Mouse (Mus musculus) telencephalon, adult 2 months (tissue): ENCODE measurements around the gene Mrpl12.
A peak's percentile ranks its signal among the peaks of the same experiment; 100 is the strongest.

Experiments
- DNase-seq: peaks from one replicate; pipeline ENCODE4 v3.0.0-alpha.2; 2011; ENCODE audit warnings: low read depth, low spot score

The Mrpl12 gene

GRCm38 (mm10) chr11:120472052-120472451 lies 12.4 kb upstream of the Mrpl12 start:
- no peak for DNase-seq

GRCm38 (mm10) chr11:120483448-120483934 lies 922 bp upstream of the Mrpl12 start:
- DNase-seq = no peak

GRCm38 (mm10) chr11:120485251-120485650 lies 838 bp downstream of the Mrpl12 start:
- DNase-seq = no peak

GRCm38 (mm10) chr11:120488516-120488915 lies 4.1 kb downstream of the Mrpl12 start:
- DNase-seq = no peak

GRCm38 (mm10) chr11:120489054-120489761 lies 4.8 kb downstream of the Mrpl12 start:
- peak; percentile 53 for DNase-seq

GRCm38 (mm10) chr11:120490291-120491046 lies 6.1 kb downstream of the Mrpl12 start:
- DNase-seq = no peak

- DNase-seq = peak; percentile 65
Observed at GRCm38 (mm10) chr11:120491317-120492023, 7.1 kb downstream of the Mrpl12 start, which contains the start of gene Slc25a10. TSS of gene Slc25a10 (plus strand) at chr11:120491840.

GRCm38 (mm10) chr11:120492024-120492877 lies 7.8 kb downstream of the Mrpl12 start:
- DNase-seq = peak; percentile 27

- DNase-seq = no peak
Observed at GRCm38 (mm10) chr11:120492878-120493203, 8.4 kb downstream of the Mrpl12 start.

GRCm38 (mm10) chr11:120493351-120493750 lies 8.9 kb downstream of the Mrpl12 start:
- no peak for DNase-seq

- no peak for DNase-seq
Observed at GRCm38 (mm10) chr11:120493911-120494310, 9.5 kb downstream of the Mrpl12 start.

GRCm38 (mm10) chr11:120497436-120497835 lies 13.0 kb downstream of the Mrpl12 start:
- DNase-seq = no peak

GRCm38 (mm10) chr11:120498226-120498625 lies 13.8 kb downstream of the Mrpl12 start:
- DNase-seq = no peak

- no peak for DNase-seq
Observed at GRCm38 (mm10) chr11:120498891-120499290, 14.5 kb downstream of the Mrpl12 start.

GRCm38 (mm10) chr11:120499894-120500293 lies 15.5 kb downstream of the Mrpl12 start:
- no peak for DNase-seq

- DNase-seq = no peak
Observed at GRCm38 (mm10) chr11:120500357-120500756, 15.9 kb downstream of the Mrpl12 start.

GRCm38 (mm10) chr11:120501018-120501417 lies 16.6 kb downstream of the Mrpl12 start:
- DNase-seq = no peak

GRCm38 (mm10) chr11:120501701-120502100 lies 17.3 kb downstream of the Mrpl12 start:
- no peak for DNase-seq

GRCm38 (mm10) chr11:120505661-120506060 lies 21.2 kb downstream of the Mrpl12 start:
- DNase-seq = no peak

GRCm38 (mm10) chr11:120506899-120507298 lies 22.5 kb downstream of the Mrpl12 start:
- DNase-seq = no peak

- DNase-seq = no peak
Observed at GRCm38 (mm10) chr11:120507611-120508289, 23.3 kb downstream of the Mrpl12 start.
